7 mouse cellular contexts compared by ENCODE assay signal in genomic region chr7:29307350-29308104, GRCm38 (mm10). TPM values are rescaled to one million over a fixed set of nuclear protein-coding genes. Genes with fewer than 3 reads are reported as not detected.
DNase-seq lines count a peak whose midpoint lies in the region; ATAC-seq lines count a peak whose summit lies in the region.

No protein-coding gene starts in this region.

- peak overlapping the region; percentile 87 for H3K4me2 ChIP-seq in embryonic facial prominence, embryonic 11.5 days (ENCODE audit: low read depth, low read length)
- H3K4me2 ChIP-seq in limb, embryonic 11.5 days (ENCODE audit: low read depth, severe bottlenecking) = peak overlapping the region; percentile 76
- H3K4me2 ChIP-seq in midbrain, embryonic 13.5 days (replicated peaks) = peak overlapping the region; percentile 92

- H3K27ac ChIP-seq in embryonic facial prominence, embryonic 11.5 days (replicated peaks; ENCODE audit: low read depth, low read length) = no peak overlapping the region
- no peak overlapping the region for H3K27ac ChIP-seq in limb, embryonic 11.5 days (replicated peaks; ENCODE audit: low read depth, low read length)
- H3K27ac ChIP-seq in midbrain, embryonic 13.5 days = peak overlapping the region; percentile 96

- WGBS in embryonic facial prominence, embryonic 11.5 days = 1% methylated on average over 37 of the region's 42 CpGs
- WGBS in limb, embryonic 11.5 days = 2% methylated on average over 41 of the region's 42 CpGs
- under 1% methylated on average over 42 of the region's 42 CpGs for WGBS in midbrain, embryonic 13.5 days

- H3K36me3 ChIP-seq in embryonic facial prominence, embryonic 11.5 days (replicated peaks; ENCODE audit: control insufficient read depth, insufficient read depth, low read depth, low read length) = no peaks in the 10 kb centered on the region
- H3K36me3 ChIP-seq in limb, embryonic 11.5 days (ENCODE audit: control insufficient read depth, insufficient read depth, low read length) = no peaks in the 10 kb centered on the region; the same call in none of the 2 replicates
- H3K36me3 ChIP-seq in midbrain, embryonic 13.5 days = peaks cover 27% of the 10 kb centered on the region

- peaks cover 8% of the 10 kb centered on the region for H3K4me1 ChIP-seq in embryonic facial prominence, embryonic 11.5 days (ENCODE audit: control insufficient read depth, insufficient read depth, low read length)
- H3K4me1 ChIP-seq in limb, embryonic 11.5 days (ENCODE audit: control insufficient read depth, insufficient read depth, low read length) = peaks cover 31% of the 10 kb centered on the region
- H3K4me1 ChIP-seq in midbrain, embryonic 13.5 days (replicated peaks) = peaks cover 81% of the 10 kb centered on the region

- H3K4me3 ChIP-seq in embryonic facial prominence, embryonic 11.5 days (ENCODE audit: low read depth, low read length) = peak overlapping the region; percentile 70
- H3K4me3 ChIP-seq in limb, embryonic 11.5 days (ENCODE audit: low read depth, low read length) = peak overlapping the region; percentile 69
- peak overlapping the region; percentile 75 for H3K4me3 ChIP-seq in midbrain, embryonic 13.5 days (replicated peaks)

- 0 out of 2 replicates have a peak, but pooled peaks cover 2% of the 10 kb centered on the region for H3K27me3 ChIP-seq in embryonic facial prominence, embryonic 11.5 days (ENCODE audit: control insufficient read depth, insufficient read depth, low read length)
- H3K27me3 ChIP-seq in limb, embryonic 11.5 days (ENCODE audit: control insufficient read depth, insufficient read depth, low read length) = no peaks in the 10 kb centered on the region
- H3K27me3 ChIP-seq in midbrain, embryonic 13.5 days = 0 out of 2 replicates have a peak, but pooled peaks cover 5% of the 10 kb centered on the region

- peak; percentile 66 for ATAC-seq in embryonic facial prominence, embryonic 11.5 days (replicated peaks; ENCODE audit: insufficient number of reproducible peaks, low FRiP score, low TSS enrichment, low read depth)
- ATAC-seq in limb, embryonic 11.5 days (ENCODE audit: insufficient number of reproducible peaks, low FRiP score, low TSS enrichment, low read depth) = peak; percentile 80
- ATAC-seq in midbrain, embryonic 13.5 days = peak; percentile 66

- peak; percentile 94 for DNase-seq in adrenal gland, postnatal 25 days
- DNase-seq in embryonic facial prominence, embryonic 11.5 days (ENCODE audit: low spot score) = peak; percentile 93
- peak; percentile 91 to 92 for DNase-seq in heart, adult 18-20 months
- peak; percentile 87 for DNase-seq in kidney, adult 18-20 months
- peak; percentile 91 for DNase-seq in limb, embryonic 11.5 days (ENCODE audit: low spot score)
- peak; percentile 68 to 81 for DNase-seq in spleen, postnatal 10 days (ENCODE audit: low spot score in 2 of 2)

- H3K9me3 ChIP-seq in embryonic facial prominence, embryonic 11.5 days (replicated peaks; ENCODE audit: control insufficient read depth, low read length) = no peaks in the 10 kb centered on the region
- no peaks in the 10 kb centered on the region for H3K9me3 ChIP-seq in limb, embryonic 11.5 days (ENCODE audit: control insufficient read depth, low read length)
- no peaks in the 10 kb centered on the region for H3K9me3 ChIP-seq in midbrain, embryonic 13.5 days

- H3K9ac ChIP-seq in embryonic facial prominence, embryonic 11.5 days (replicated peaks; ENCODE audit: low read length) = peak overlapping the region; percentile 52
- peak overlapping the region; percentile 53 for H3K9ac ChIP-seq in limb, embryonic 11.5 days (ENCODE audit: low read length)
- peak overlapping the region; percentile 83 for H3K9ac ChIP-seq in midbrain, embryonic 13.5 days (replicated peaks)

RNA-seq across cellular contexts. Expression of gene Dpf1, which starts 3.8 kb away (rescaled TPM):
- total RNA-seq in adrenal gland, postnatal 25 days (2021) = 0.95 and 1.6 TPM in 2 replicates
- polyA plus RNA-seq in embryonic facial prominence, embryonic 11.5 days (2014; fragmentation: Nextera tagmentation; extraction: Ambion mirVana) = 19.8 and 27.9 TPM in 2 replicates
- 1 to 10 TPM in 1 of 2 experiments, under 1 TPM in 1; 0.47 to 1.1 TPM for total RNA-seq in heart, adult 18-20 months (2021)
- 30.0 and 35.2 TPM in 2 replicates for polyA plus RNA-seq in limb, embryonic 11.5 days (2014; fragmentation: Nextera tagmentation; extraction: Ambion mirVana)
- 201 and 213 TPM in 2 replicates for polyA plus RNA-seq in midbrain, embryonic 13.5 days (2015; fragmentation: Nextera tagmentation; extraction: Ambion mirVana)

RNA-seq across cellular contexts. Expression of gene Ppp1r14a, which starts 18.4 kb away (rescaled TPM):
- 5.5 and 6.7 TPM in 2 replicates for total RNA-seq in adrenal gland, postnatal 25 days (2021)
- polyA plus RNA-seq in embryonic facial prominence, embryonic 11.5 days (2014; fragmentation: Nextera tagmentation; extraction: Ambion mirVana) = 18.0 and 21.0 TPM in 2 replicates
- 1 to 10 TPM; 5.8 to 7.5 TPM for total RNA-seq in heart, adult 18-20 months (2021)
- polyA plus RNA-seq in limb, embryonic 11.5 days (2014; fragmentation: Nextera tagmentation; extraction: Ambion mirVana) = 3.5 and 3.8 TPM in 2 replicates
- 7.9 and 8.1 TPM in 2 replicates for polyA plus RNA-seq in midbrain, embryonic 13.5 days (2015; fragmentation: Nextera tagmentation; extraction: Ambion mirVana)

RNA-seq across cellular contexts. Expression of gene Spint2, which starts 25.8 kb away (rescaled TPM):
- total RNA-seq in adrenal gland, postnatal 25 days (2021) = 23.0 and 36.9 TPM in 2 replicates
- polyA plus RNA-seq in embryonic facial prominence, embryonic 11.5 days (2014; fragmentation: Nextera tagmentation; extraction: Ambion mirVana) = 71.4 and 84.5 TPM in 2 replicates
- 10 to 100 TPM; 45.7 to 53.8 TPM for total RNA-seq in heart, adult 18-20 months (2021)
- polyA plus RNA-seq in limb, embryonic 11.5 days (2014; fragmentation: Nextera tagmentation; extraction: Ambion mirVana) = 75.1 and 80.7 TPM in 2 replicates
- polyA plus RNA-seq in midbrain, embryonic 13.5 days (2015; fragmentation: Nextera tagmentation; extraction: Ambion mirVana) = 26.1 and 28.7 TPM in 2 replicates

RNA-seq across cellular contexts. Expression of gene 2200002D01Rik, which starts 59.3 kb away (rescaled TPM):
- 0.86 and 2.0 TPM in 2 replicates for total RNA-seq in adrenal gland, postnatal 25 days (2021)
- polyA plus RNA-seq in embryonic facial prominence, embryonic 11.5 days (2014; fragmentation: Nextera tagmentation; extraction: Ambion mirVana) = 1.5 and 2.6 TPM in 2 replicates
- total RNA-seq in heart, adult 18-20 months (2021) = 1 to 10 TPM in 1 of 2 experiments, under 1 TPM in 1; 0.77 to 1.6 TPM
- 1.4 and 2.3 TPM in 2 replicates for polyA plus RNA-seq in limb, embryonic 11.5 days (2014; fragmentation: Nextera tagmentation; extraction: Ambion mirVana)
- 0.92 and 2.0 TPM in 2 replicates for polyA plus RNA-seq in midbrain, embryonic 13.5 days (2015; fragmentation: Nextera tagmentation; extraction: Ambion mirVana)
